Mouse (Mus musculus) limb, embryonic 15.5 days (tissue): ENCODE measurements around the gene Klhl29. TPM values are rescaled to one million over a fixed set of nuclear protein-coding genes. Genes with fewer than 3 reads are reported as not detected.
"Not testable (repeated sequence)": the region's sequence is repeated elsewhere in the genome, so short reads cannot be mapped to it uniquely, and the experiment has no call there.

Source experiments
- ATAC-seq: fragments of 200-750 bp; cut with Nextera tagmentation; 2 replicates; pipeline ENCODE4 v1.8.0; 2017; ENCODE audit warnings: low read depth, moderate TSS enrichment; ENCODE audit not compliant: insufficient number of reproducible peaks, low FRiP score, low TSS enrichment
- H3K27ac ChIP-seq: fragments of 300-500 bp; sonication (generic); 2 replicates; pipeline ENCODE4 v1.5.1; 2015; ENCODE audit warnings: moderate library complexity, mild to moderate bottlenecking, inconsistent platforms
- H3K27me3 ChIP-seq: fragments of 300-500 bp; sonication (generic); 2 replicates; pipeline ENCODE4 v1.6.1; 2015; ENCODE audit warnings: inconsistent platforms
- H3K36me3 ChIP-seq: fragments of 300-500 bp; sonication (generic); 2 replicates; pipeline ENCODE4 v1.6.1; 2015; ENCODE audit warnings: inconsistent platforms
- H3K4me1 ChIP-seq: fragments of 300-500 bp; sonication (generic); 2 replicates; pipeline ENCODE4 v1.6.1; 2015; ENCODE audit warnings: inconsistent platforms
- H3K4me2 ChIP-seq: fragments of 300-500 bp; sonication (generic); 2 replicates; pipeline ENCODE4 v1.6.1; 2015; ENCODE audit warnings: mild to moderate bottlenecking, inconsistent platforms
- H3K4me3 ChIP-seq: fragments of 300-500 bp; sonication (generic); 2 replicates; pipeline ENCODE4 v1.5.1; 2015; ENCODE audit warnings: mild to moderate bottlenecking, inconsistent platforms
- H3K9ac ChIP-seq: fragments of 300-500 bp; sonication (generic); 2 replicates; pipeline ENCODE4 v1.6.1; 2015; ENCODE audit warnings: inconsistent platforms
- H3K9me3 ChIP-seq: fragments of 300-500 bp; sonication (generic); 2 replicates; pipeline ENCODE4 v1.6.1; 2016; ENCODE audit warnings: inconsistent platforms
- WGBS: fragments of 180-500 bp; shearing (Covaris S2); methylation state at CpG from one replicate; pipeline ENCODE4 v1.1.7; 2015; 5-methylcytosine and 5-hydroxymethylcytosine counted together
- polyA plus RNA-seq: library from polyadenylated mRNA; unstranded; fragments of >200 nt; fragmentation: Nextera tagmentation; extraction: Ambion mirVana; gene quantifications from 2 replicates; pipeline ENCODE4 v1.2.1, GENCODE M21; 2015

Klhl29 gene
- polyA plus RNA-seq, 1 experiment from 2014 or later: 2.2 TPM

GRCm38 (mm10) chr12:5350491-5351285 lies 24.8 kb downstream of the Klhl29 start:
- Histone ChIP-seq H3K9me3 (no peaks in the 10 kb centered on the region), H3K4me1 (no peaks in the 10 kb centered on the region), H3K36me3 (no peaks in the 10 kb centered on the region), H3K4me2 (no peak overlapping the region), H3K9ac (no peak overlapping the region), H3K4me3 (no peak overlapping the region), H3K27ac (no peak overlapping the region), H3K27me3 (no peaks in the 10 kb centered on the region)
- ATAC-seq: no peak
- 85% methylated on average over 11 of the region's 11 CpGs for WGBS

GRCm38 (mm10) chr12:5345088-5345487 lies 30.4 kb downstream of the Klhl29 start:
- Histone ChIP-seq H3K36me3 (peaks cover 8% of the 10 kb centered on the region; the same call in 1 of the 2 replicates), H3K4me1 (no peaks in the 10 kb centered on the region), H3K9ac (no peak overlapping the region), H3K27me3 (no peaks in the 10 kb centered on the region), H3K4me2 (no peak overlapping the region), H3K9me3 (no peaks in the 10 kb centered on the region), H3K4me3 (no peak overlapping the region), H3K27ac (no peak overlapping the region)
- no peak for ATAC-seq
- 79% methylated on average over 6 of the region's 6 CpGs for WGBS

GRCm38 (mm10) chr12:5344457-5344856 lies 31.0 kb downstream of the Klhl29 start:
- not testable (repeated sequence) for H3K9ac ChIP-seq, H3K9me3 ChIP-seq, H3K4me3 ChIP-seq, H3K4me2 ChIP-seq, H3K36me3 ChIP-seq, H3K27ac ChIP-seq, ATAC-seq, H3K4me1 ChIP-seq, H3K27me3 ChIP-seq
- 78% methylated on average over 7 of the region's 7 CpGs for WGBS

GRCm38 (mm10) chr12:5340151-5340603 lies 35.3 kb downstream of the Klhl29 start:
- no peak overlapping the region for H3K9ac ChIP-seq
- no peaks in the 10 kb centered on the region for H3K27me3 ChIP-seq
- no peak overlapping the region for H3K4me3 ChIP-seq
- no peak overlapping the region for H3K4me2 ChIP-seq
- no peak for ATAC-seq
- H3K4me1 ChIP-seq: no peaks in the 10 kb centered on the region
- 79% methylated on average over 6 of the region's 6 CpGs for WGBS
- peaks cover 8% of the 10 kb centered on the region; the same call in 1 of the 2 replicates for H3K36me3 ChIP-seq
- no peak overlapping the region for H3K27ac ChIP-seq
- no peaks in the 10 kb centered on the region for H3K9me3 ChIP-seq

GRCm38 (mm10) chr12:5336927-5337712 lies 38.4 kb downstream of the Klhl29 start:
- no peaks in the 10 kb centered on the region for H3K27me3 ChIP-seq
- H3K9me3 ChIP-seq: no peaks in the 10 kb centered on the region
- H3K36me3 ChIP-seq: peaks cover 5% of the 10 kb centered on the region; the same call in 1 of the 2 replicates
- H3K4me3 ChIP-seq: no peak overlapping the region
- 56% methylated on average over 8 of the region's 8 CpGs for WGBS
- 0 out of 2 replicates have a peak, but pooled peaks cover 2% of the 10 kb centered on the region for H3K4me1 ChIP-seq
- H3K27ac ChIP-seq: no peak overlapping the region
- H3K4me2 ChIP-seq: no peak overlapping the region
- no peak for ATAC-seq
- no peak overlapping the region for H3K9ac ChIP-seq

- whole genome bisulfite sequencing: 68% methylated on average over 6 of the region's 6 CpGs
- Histone ChIP-seq H3K9me3 (no peaks in the 10 kb centered on the region), H3K4me3 (no peak overlapping the region), H3K27me3 (no peaks in the 10 kb centered on the region), H3K4me1 (peaks cover 10% of the 10 kb centered on the region), H3K9ac (no peak overlapping the region), H3K27ac (no peak overlapping the region), H3K4me2 (no peak overlapping the region), H3K36me3 (no peaks in the 10 kb centered on the region)
- ATAC-seq: no peak
Measured at GRCm38 (mm10) chr12:5336331-5336730, 39.2 kb downstream of the Klhl29 start.

GRCm38 (mm10) chr12:5334956-5335355 lies 40.5 kb downstream of the Klhl29 start:
- 55% methylated on average over 9 of the region's 9 CpGs for WGBS
- H3K4me2 ChIP-seq: no peak overlapping the region
- H3K27ac ChIP-seq: no peak overlapping the region
- no peaks in the 10 kb centered on the region for H3K27me3 ChIP-seq
- H3K36me3 ChIP-seq: no peaks in the 10 kb centered on the region
- H3K4me3 ChIP-seq: no peak overlapping the region
- no peak overlapping the region for H3K9ac ChIP-seq
- ATAC-seq: no peak
- H3K9me3 ChIP-seq: no peaks in the 10 kb centered on the region
- H3K4me1 ChIP-seq: peaks cover 17% of the 10 kb centered on the region

GRCm38 (mm10) chr12:5334175-5334574 lies 41.3 kb downstream of the Klhl29 start:
- Histone ChIP-seq H3K4me2 (no peak overlapping the region), H3K9me3 (no peaks in the 10 kb centered on the region), H3K9ac (no peak overlapping the region), H3K36me3 (no peaks in the 10 kb centered on the region), H3K27ac (no peak overlapping the region), H3K4me1 (peaks cover 17% of the 10 kb centered on the region), H3K27me3 (no peaks in the 10 kb centered on the region), H3K4me3 (no peak overlapping the region)
- WGBS: 60% methylated on average over 2 of the region's 2 CpGs
- ATAC-seq: no peak

GRCm38 (mm10) chr12:5331810-5332484 lies 43.5 kb downstream of the Klhl29 start:
- H3K27ac ChIP-seq: no peak overlapping the region
- H3K36me3 ChIP-seq: no peaks in the 10 kb centered on the region
- H3K4me1 ChIP-seq: peaks cover 19% of the 10 kb centered on the region
- no peaks in the 10 kb centered on the region for H3K27me3 ChIP-seq
- 0 out of 2 replicates have a peak, but pooled peaks have one; percentile 31 for ATAC-seq
- 23% methylated on average over 13 of the region's 13 CpGs for WGBS
- no peaks in the 10 kb centered on the region for H3K9me3 ChIP-seq
- no peak overlapping the region; the same call in 1 of the 2 replicates for H3K4me2 ChIP-seq
- no peak overlapping the region for H3K4me3 ChIP-seq
- H3K9ac ChIP-seq: no peak overlapping the region

GRCm38 (mm10) chr12:5330496-5331070 lies 44.9 kb downstream of the Klhl29 start:
- Histone ChIP-seq H3K9ac (no peak overlapping the region), H3K4me1 (peaks cover 19% of the 10 kb centered on the region), H3K27ac (no peak overlapping the region), H3K4me3 (no peak overlapping the region), H3K4me2 (no peak overlapping the region), H3K36me3 (no peaks in the 10 kb centered on the region), H3K27me3 (no peaks in the 10 kb centered on the region), H3K9me3 (no peaks in the 10 kb centered on the region)
- no peak for ATAC-seq
- WGBS: 62% methylated on average over 6 of the region's 6 CpGs

- H3K9ac ChIP-seq: no peak overlapping the region
- no peaks in the 10 kb centered on the region for H3K27me3 ChIP-seq
- H3K9me3 ChIP-seq: no peaks in the 10 kb centered on the region
- no peak for ATAC-seq
- no peaks in the 10 kb centered on the region for H3K36me3 ChIP-seq
- no peak overlapping the region for H3K4me3 ChIP-seq
- no peak overlapping the region for H3K27ac ChIP-seq
- WGBS: 78% methylated on average over 9 of the region's 9 CpGs
- peaks cover 9% of the 10 kb centered on the region for H3K4me1 ChIP-seq
- H3K4me2 ChIP-seq: no peak overlapping the region
Measured at GRCm38 (mm10) chr12:5322444-5323087, 52.9 kb downstream of the Klhl29 start.
